Mouse (Mus musculus) neural tube, embryonic 15.5 days (tissue): ENCODE data around the gene Paf1. TPM values are rescaled to one million over a fixed set of nuclear protein-coding genes. Genes with fewer than 3 reads are reported as not detected.
A peak's percentile ranks its signal among the peaks of the same experiment; 100 is the strongest.

Experiments used
- ATAC-seq: fragments of 200-750 bp; cut with Nextera tagmentation; 2 replicates; pipeline ENCODE4 v1.8.0; 2017; ENCODE audit warnings: mild to moderate bottlenecking, moderate TSS enrichment, moderate library complexity; ENCODE audit not compliant: low FRiP score
- H3K27ac ChIP-seq: fragments of 300-500 bp; sonication (generic); replicated peaks from 2 replicates; pipeline ENCODE4 v1.5.1; 2015; ENCODE audit warnings: mild to moderate bottlenecking, inconsistent platforms
- H3K27me3 ChIP-seq: fragments of 300-500 bp; sonication (generic); replicated peaks from 2 replicates; pipeline ENCODE4 v1.6.1; 2015; ENCODE audit warnings: inconsistent platforms
- H3K36me3 ChIP-seq: fragments of 300-500 bp; sonication (generic); 2 replicates; pipeline ENCODE4 v1.6.1; 2015; ENCODE audit warnings: inconsistent platforms
- H3K4me1 ChIP-seq: fragments of 300-500 bp; sonication (generic); 2 replicates; pipeline ENCODE4 v1.6.1; 2015; ENCODE audit warnings: inconsistent platforms
- H3K4me2 ChIP-seq: fragments of 300-500 bp; sonication (generic); 2 replicates; pipeline ENCODE4 v1.6.1; 2015; ENCODE audit warnings: inconsistent platforms, mild to moderate bottlenecking, moderate library complexity
- H3K4me3 ChIP-seq: fragments of 300-500 bp; sonication (generic); replicated peaks from 2 replicates; pipeline ENCODE4 v1.5.1; 2015; ENCODE audit warnings: mild to moderate bottlenecking, inconsistent platforms
- H3K9ac ChIP-seq: fragments of 300-500 bp; sonication (generic); replicated peaks from 2 replicates; pipeline ENCODE4 v1.6.1; 2015; ENCODE audit warnings: mild to moderate bottlenecking, inconsistent platforms
- H3K9me3 ChIP-seq: fragments of 300-500 bp; sonication (generic); replicated peaks from 2 replicates; pipeline ENCODE4 v1.6.1; 2016; ENCODE audit warnings: inconsistent platforms
- WGBS: fragments of 180-500 bp; shearing (Covaris S2); methylation state at CpG from one replicate; pipeline ENCODE4 v1.1.7; 2015; ENCODE audit warnings: mixed read lengths; 5-methylcytosine and 5-hydroxymethylcytosine counted together
- polyA plus RNA-seq: library from polyadenylated mRNA; unstranded; fragments of >200 nt; fragmentation: Nextera tagmentation; extraction: Ambion mirVana; gene quantifications from 2 replicates; pipeline ENCODE4 v1.2.1, GENCODE M21; 2015

The Paf1 gene
- 89.3 and 96.0 TPM in 2 replicates for polyA plus RNA-seq

DNA sequence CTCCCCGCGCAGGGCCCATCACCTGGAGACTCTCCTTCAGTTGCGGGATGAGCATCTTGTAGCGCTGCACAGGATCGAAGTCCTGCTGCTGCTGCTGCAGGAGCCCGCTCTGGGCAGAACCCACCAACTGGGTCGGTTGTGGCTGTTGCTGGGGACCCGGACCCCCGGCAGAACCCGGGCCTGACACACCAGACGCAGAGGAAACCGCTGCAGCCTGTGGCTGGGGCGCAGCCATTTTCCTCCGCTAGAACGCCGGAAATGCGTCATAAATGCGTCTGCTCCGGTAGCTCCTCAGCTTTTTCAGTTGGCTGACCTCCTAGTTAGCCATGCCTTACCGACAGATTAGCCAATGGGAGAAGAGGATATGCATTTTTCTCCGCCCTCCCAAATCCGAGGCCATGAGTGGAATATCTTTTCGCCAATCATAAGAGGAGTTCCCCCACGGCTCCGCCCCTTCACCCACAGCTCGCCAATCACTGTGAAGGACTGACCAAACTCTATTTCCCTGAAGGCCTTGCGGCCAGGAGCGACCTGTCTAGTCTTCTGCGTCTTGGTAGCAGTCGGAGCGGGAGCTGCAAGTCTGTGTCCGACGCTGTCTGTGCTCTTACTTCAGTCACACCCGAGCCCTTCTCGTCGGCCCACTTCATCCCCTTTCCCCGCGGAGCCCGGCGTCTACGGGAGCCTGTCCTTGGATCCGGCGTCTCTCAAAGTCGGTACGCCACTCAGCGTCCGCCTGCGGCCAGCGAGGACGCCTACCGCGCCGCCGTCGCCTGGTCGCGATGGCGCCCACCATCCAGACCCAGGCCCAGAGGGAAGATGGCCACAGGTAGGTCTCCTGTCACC, at the start of gene Paf1, which contains the start of gene Med29:
Paf1 (plus strand) TSS at position 523 of the 843 bp plus-strand sequence.
Med29 (minus strand) TSS at position 280 of the 843 bp plus-strand sequence.
- H3K4me2 ChIP-seq, result peak within 1 kb of the TSS; percentile 93
- WGBS, result under 1% methylated on average over 58 of the region's 58 CpGs
- no peaks in the 10 kb centered on the region for H3K9me3 ChIP-seq
- H3K36me3 ChIP-seq, result peaks cover 54% of the 10 kb centered on the region
- ATAC-seq, result peak; percentile 97
- H3K4me3 ChIP-seq, result peak within 1 kb of the TSS; percentile 99
- peaks cover 24% of the 10 kb centered on the region for H3K4me1 ChIP-seq
- no peaks in the 10 kb centered on the region for H3K27me3 ChIP-seq
- peak within 1 kb of the TSS; percentile 89 for H3K9ac ChIP-seq
- H3K27ac ChIP-seq, result peak within 1 kb of the TSS; percentile 86

DNA sequence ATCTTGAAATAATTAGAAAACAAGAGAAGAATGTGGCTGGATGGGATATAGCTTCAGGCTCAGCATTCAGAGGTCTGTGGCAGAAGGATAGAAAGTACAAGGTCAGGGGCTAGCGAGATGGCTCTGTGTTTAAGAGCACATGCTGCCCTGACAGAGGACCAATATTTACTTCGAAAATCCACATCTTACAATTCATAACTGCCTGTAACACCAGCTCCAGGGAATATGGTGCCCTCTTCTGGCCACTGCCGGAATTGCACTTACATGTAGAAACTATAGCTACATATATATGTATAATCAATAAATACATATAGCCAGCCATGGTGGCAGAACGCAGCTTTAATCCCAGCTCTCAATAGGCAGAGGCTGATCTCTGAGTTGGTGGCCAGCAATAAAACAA, 48.1 kb upstream of the Paf1 start:
- Histone ChIP-seq H3K36me3 (no peaks in the 10 kb centered on the region), H3K27me3 (no peaks in the 10 kb centered on the region), H3K4me2 (no peak overlapping the region), H3K27ac (no peak overlapping the region), H3K9me3 (no peaks in the 10 kb centered on the region), H3K9ac (no peak overlapping the region), H3K4me3 (no peak overlapping the region), H3K4me1 (peaks cover 7% of the 10 kb centered on the region)
- 7% methylated on average over 4 of the region's 4 CpGs for WGBS
- ATAC-seq, result 0 out of 2 replicates have a peak, but pooled peaks have one; percentile 33

DNA sequence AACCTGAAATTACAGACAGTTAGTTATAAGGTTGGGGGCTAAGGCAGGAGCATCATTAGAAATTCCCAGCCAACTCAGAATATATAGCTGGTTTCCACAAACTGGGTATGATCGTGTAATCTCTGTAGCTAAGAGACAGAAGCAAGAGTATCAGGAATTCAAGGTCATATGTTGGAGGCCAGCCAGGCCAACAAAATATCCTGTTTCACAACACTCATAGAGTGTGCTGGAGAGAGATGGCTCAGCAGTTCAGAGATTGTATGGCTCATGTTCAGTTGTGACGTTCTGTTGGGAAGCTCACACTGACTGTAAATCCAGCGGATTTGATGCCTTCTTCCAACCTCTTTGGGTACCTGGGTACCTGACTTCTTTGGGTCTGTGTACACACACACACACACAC, 45.0 kb upstream of the Paf1 start:
- no peak overlapping the region for H3K27ac ChIP-seq
- H3K4me2 ChIP-seq, result no peak overlapping the region
- peaks cover 7% of the 10 kb centered on the region; the same call in 1 of the 2 replicates for H3K36me3 ChIP-seq
- H3K9me3 ChIP-seq, result no peaks in the 10 kb centered on the region
- no peak for ATAC-seq
- peaks cover 24% of the 10 kb centered on the region for H3K4me1 ChIP-seq
- no peaks in the 10 kb centered on the region for H3K27me3 ChIP-seq
- WGBS, result 77% methylated on average over 3 of the region's 3 CpGs
- H3K9ac ChIP-seq, result no peak overlapping the region
- H3K4me3 ChIP-seq, result no peak overlapping the region

GRCm38 (mm10) chr7:28348601-28349000, 44.1 kb upstream of the Paf1 start:
- Histone ChIP-seq H3K4me1 (peaks cover 24% of the 10 kb centered on the region), H3K9ac (no peak overlapping the region), H3K9me3 (no peaks in the 10 kb centered on the region), H3K4me2 (no peak overlapping the region), H3K27me3 (no peaks in the 10 kb centered on the region), H3K27ac (no peak overlapping the region), H3K36me3 (peaks cover 16% of the 10 kb centered on the region), H3K4me3 (no peak overlapping the region)
- no peak for ATAC-seq
- WGBS, result 88% methylated on average over 7 of the region's 7 CpGs

GRCm38 (mm10) chr7:28350155-28350883, 42.4 kb upstream of the Paf1 start, which contains the start of gene Rps16:
Gene Rps16 (plus strand): TSS chr7:28350652.
- Histone ChIP-seq H3K27me3 (no peaks in the 10 kb centered on the region), H3K27ac (peak within 1 kb of the TSS; percentile 93), H3K36me3 (peaks cover 30% of the 10 kb centered on the region), H3K4me2 (peak within 1 kb of the TSS; percentile 90), H3K4me3 (peak within 1 kb of the TSS; percentile 92), H3K9ac (peak within 1 kb of the TSS; percentile 100), H3K4me1 (peaks cover 20% of the 10 kb centered on the region), H3K9me3 (no peaks in the 10 kb centered on the region)
- WGBS, result under 1% methylated on average over 46 of the region's 50 CpGs
- peak; percentile 94 for ATAC-seq

- Histone ChIP-seq H3K4me3 (peak overlapping the region; percentile 92), H3K9me3 (no peaks in the 10 kb centered on the region), H3K27ac (no peak overlapping the region), H3K4me1 (peaks cover 20% of the 10 kb centered on the region), H3K9ac (peak overlapping the region; percentile 100), H3K36me3 (peaks cover 30% of the 10 kb centered on the region), H3K4me2 (peak overlapping the region; percentile 90), H3K27me3 (no peaks in the 10 kb centered on the region)
- ATAC-seq, result no peak
- WGBS, result 43% methylated on average over 4 of the region's 4 CpGs
Observed at GRCm38 (mm10) chr7:28351676-28352191, 41.0 kb upstream of the Paf1 start.

DNA sequence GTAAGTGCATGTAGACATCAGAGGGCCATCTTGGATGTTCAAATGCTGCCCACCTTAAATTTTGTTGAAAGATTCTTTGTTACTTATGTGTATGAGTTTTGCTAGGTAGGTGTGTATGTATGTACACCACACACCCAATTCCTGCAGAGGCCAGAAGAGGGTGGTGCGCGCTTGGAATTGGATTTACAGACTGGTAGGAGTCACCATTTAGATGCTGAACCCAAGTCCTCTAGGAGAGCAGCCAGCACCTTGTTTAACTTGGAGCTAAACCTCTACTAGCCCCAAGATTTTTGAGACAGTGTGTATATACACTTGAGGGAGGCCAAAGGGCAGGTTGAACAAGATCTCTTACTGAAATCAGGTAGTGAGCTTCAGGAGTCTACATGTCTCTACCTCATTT, 39.5 kb upstream of the Paf1 start:
- Histone ChIP-seq H3K4me1 (peaks cover 26% of the 10 kb centered on the region), H3K36me3 (peaks cover 30% of the 10 kb centered on the region), H3K27ac (no peak overlapping the region), H3K9me3 (no peaks in the 10 kb centered on the region), H3K9ac (no peak overlapping the region), H3K27me3 (no peaks in the 10 kb centered on the region), H3K4me2 (no peak overlapping the region), H3K4me3 (no peak overlapping the region)
- no peak for ATAC-seq
- 94% methylated on average over 2 of the region's 2 CpGs for WGBS

- Histone ChIP-seq H3K36me3 (peaks cover 30% of the 10 kb centered on the region), H3K4me3 (no peak overlapping the region), H3K4me1 (peaks cover 29% of the 10 kb centered on the region), H3K9ac (no peak overlapping the region), H3K9me3 (no peaks in the 10 kb centered on the region), H3K27me3 (no peaks in the 10 kb centered on the region), H3K4me2 (no peak overlapping the region), H3K27ac (no peak overlapping the region)
- no peak for ATAC-seq
- WGBS, result 89% methylated on average over 3 of the region's 3 CpGs
Observed at GRCm38 (mm10) chr7:28354113-28354581, 38.6 kb upstream of the Paf1 start.

GRCm38 (mm10) chr7:28354596-28354995, 38.2 kb upstream of the Paf1 start:
- Histone ChIP-seq H3K27ac (no peak overlapping the region), H3K4me2 (no peak overlapping the region), H3K27me3 (no peaks in the 10 kb centered on the region), H3K36me3 (peaks cover 33% of the 10 kb centered on the region), H3K9me3 (no peaks in the 10 kb centered on the region), H3K4me1 (peaks cover 26% of the 10 kb centered on the region), H3K4me3 (no peak overlapping the region), H3K9ac (no peak overlapping the region)
- WGBS, result 92% methylated on average over 3 of the region's 3 CpGs
- no peak for ATAC-seq

- Histone ChIP-seq H3K27ac (no peak overlapping the region), H3K9me3 (no peaks in the 10 kb centered on the region), H3K9ac (no peak overlapping the region), H3K4me2 (no peak overlapping the region), H3K36me3 (peaks cover 39% of the 10 kb centered on the region), H3K4me1 (peaks cover 21% of the 10 kb centered on the region), H3K27me3 (no peaks in the 10 kb centered on the region), H3K4me3 (no peak overlapping the region)
- ATAC-seq, result no peak
- WGBS, result 95% methylated on average over 3 of the region's 3 CpGs
Observed at GRCm38 (mm10) chr7:28355221-28355620, 37.5 kb upstream of the Paf1 start.

DNA sequence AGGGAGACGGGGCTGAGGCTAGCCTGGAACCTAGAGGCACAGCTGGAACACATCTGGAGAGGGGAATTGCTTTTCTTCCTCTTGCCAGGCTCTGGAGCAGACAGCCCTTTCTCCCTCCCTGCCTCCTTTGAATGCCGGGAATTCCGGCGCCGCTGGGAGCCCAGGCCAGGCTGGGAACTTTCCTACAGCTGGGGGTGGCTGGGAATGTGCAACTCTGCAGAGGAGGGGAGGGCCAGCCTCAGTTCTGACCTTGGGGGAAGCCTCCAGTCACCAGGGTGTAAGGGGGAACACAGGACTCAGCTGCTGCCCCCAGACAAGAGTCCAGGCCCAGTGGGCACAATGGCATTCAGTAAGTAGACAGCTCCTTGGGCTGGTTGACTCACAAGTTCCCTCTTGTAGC, 35.8 kb upstream of the Paf1 start:
- no peak for ATAC-seq
- Histone ChIP-seq H3K4me3 (no peak overlapping the region), H3K27me3 (no peaks in the 10 kb centered on the region), H3K9ac (no peak overlapping the region), H3K4me1 (peaks cover 12% of the 10 kb centered on the region), H3K27ac (peak overlapping the region; percentile 33; the same call in 1 of the 2 replicates), H3K9me3 (no peaks in the 10 kb centered on the region), H3K4me2 (no peak overlapping the region), H3K36me3 (peaks cover 51% of the 10 kb centered on the region)
- 11% methylated on average over 1 of the region's 5 CpGs for WGBS
